Mouse (Mus musculus): ENCODE results near the gene Cd247.

- TF ChIP-seq CTCF (IDR thresholded peaks at IDR 0.05; ENCODE audit: low read depth, low read length) (no peak), POLR2A (IDR thresholded peaks at IDR 0.05; ENCODE audit: borderline replicate concordance, low read depth, low read length) (no peak)
Measured at GRCm38 (mm10) chr1:165891686-165892085, 103.2 kb downstream of the Cd247 start.

Measured in bone marrow macrophage, adult 2 months (primary cell).